Mouse (Mus musculus): ENCODE measurements around the gene Rab29.

- TF ChIP-seq CTCF (IDR thresholded peaks at IDR 0.05; ENCODE audit: low read depth) (peak; percentile 74), EP300 (IDR thresholded peaks at IDR 0.05; ENCODE audit: low read depth) (no peak)
These were observed at the start of gene Rab29 for GRCm38 (mm10) chr1:131867093-131867945.
